In genomic region chr16:30069950-30070770, GRCm38 (mm10) we compare ENCODE assay signal across 8 mouse cellular contexts. TPM values are rescaled to one million over a fixed set of nuclear protein-coding genes. Genes with fewer than 3 reads are reported as not detected.
DNase-seq lines count a peak whose midpoint lies in the region; ATAC-seq lines count a peak whose summit lies in the region.

No protein-coding gene starts in this region.

- peak overlapping the region; percentile 97 for H3K27ac ChIP-seq in embryonic facial prominence, embryonic 11.5 days (replicated peaks; ENCODE audit: low read depth, low read length)
- H3K27ac ChIP-seq in liver, embryonic 11.5 days (ENCODE audit: low read depth, low read length) = peak overlapping the region; percentile 91
- H3K27ac ChIP-seq in stomach, embryonic 15.5 days = peak overlapping the region; percentile 99

- no peaks in the 10 kb centered on the region for H3K9me3 ChIP-seq in embryonic facial prominence, embryonic 11.5 days (replicated peaks; ENCODE audit: control insufficient read depth, low read length)
- H3K9me3 ChIP-seq in liver, embryonic 11.5 days (ENCODE audit: control insufficient read depth, low read length) = no peaks in the 10 kb centered on the region
- H3K9me3 ChIP-seq in stomach, embryonic 15.5 days = no peaks in the 10 kb centered on the region

- peaks cover 4% of the 10 kb centered on the region; the same call in 1 of the 2 replicates for H3K4me1 ChIP-seq in embryonic facial prominence, embryonic 11.5 days (ENCODE audit: control insufficient read depth, insufficient read depth, low read length)
- peaks cover 19% of the 10 kb centered on the region for H3K4me1 ChIP-seq in liver, embryonic 11.5 days (replicated peaks; ENCODE audit: control insufficient read depth, insufficient read depth, low read length)
- peaks cover 26% of the 10 kb centered on the region for H3K4me1 ChIP-seq in stomach, embryonic 15.5 days

- H3K4me2 ChIP-seq in embryonic facial prominence, embryonic 11.5 days (ENCODE audit: low read depth, low read length) = peak overlapping the region; percentile 78
- H3K4me2 ChIP-seq in liver, embryonic 11.5 days = peak overlapping the region; percentile 97
- H3K4me2 ChIP-seq in stomach, embryonic 15.5 days = peak overlapping the region; percentile 86

- H3K9ac ChIP-seq in embryonic facial prominence, embryonic 11.5 days (replicated peaks; ENCODE audit: low read length) = peak overlapping the region; percentile 66
- H3K9ac ChIP-seq in liver, embryonic 11.5 days (ENCODE audit: low read depth, low read length) = peak overlapping the region; percentile 72
- H3K9ac ChIP-seq in stomach, embryonic 15.5 days = peak overlapping the region; percentile 56

- H3K4me3 ChIP-seq in embryonic facial prominence, embryonic 11.5 days (ENCODE audit: low read depth, low read length) = peak overlapping the region; percentile 36
- peak overlapping the region; percentile 60 for H3K4me3 ChIP-seq in liver, embryonic 11.5 days (ENCODE audit: low read depth, low read length)
- peak overlapping the region; percentile 46 for H3K4me3 ChIP-seq in stomach, embryonic 15.5 days (replicated peaks)

- no peaks in the 10 kb centered on the region for H3K27me3 ChIP-seq in embryonic facial prominence, embryonic 11.5 days (ENCODE audit: control insufficient read depth, insufficient read depth, low read length)
- peaks cover 48% of the 10 kb centered on the region for H3K27me3 ChIP-seq in liver, embryonic 11.5 days (replicated peaks; ENCODE audit: control insufficient read depth, insufficient read depth, low read length)
- H3K27me3 ChIP-seq in stomach, embryonic 15.5 days (replicated peaks) = no peaks in the 10 kb centered on the region

- peak; percentile 89 for DNase-seq in ovary, adult 18-20 months (ENCODE audit: low spot score)
- no peak for DNase-seq in ovary, postnatal 10 days (ENCODE audit: low spot score)
- peak; percentile 87 for DNase-seq in embryonic facial prominence, embryonic 11.5 days (ENCODE audit: low spot score)
- DNase-seq in heart, adult 8-10 months (ENCODE audit: low spot score) = peak; percentile 75
- peak; percentile 85 to 91 for DNase-seq in kidney, adult 8-10 months
- peak; percentile 78 for DNase-seq in liver, embryonic 11.5 days (ENCODE audit: low spot score)
- peak; percentile 56 for DNase-seq in naive thymus-derived CD4-positive, alpha-beta T cell, adult 2 months (ENCODE audit: low read depth)

- no peaks in the 10 kb centered on the region for H3K36me3 ChIP-seq in embryonic facial prominence, embryonic 11.5 days (replicated peaks; ENCODE audit: control insufficient read depth, insufficient read depth, low read depth, low read length)
- H3K36me3 ChIP-seq in liver, embryonic 11.5 days (ENCODE audit: control insufficient read depth, insufficient read depth, low read length) = no peaks in the 10 kb centered on the region
- no peaks in the 10 kb centered on the region for H3K36me3 ChIP-seq in stomach, embryonic 15.5 days

- 0% methylated on average over 75 of the region's 82 CpGs for WGBS in embryonic facial prominence, embryonic 11.5 days
- WGBS in liver, embryonic 11.5 days = under 1% methylated on average over 72 of the region's 82 CpGs
- WGBS in stomach, embryonic 15.5 days = under 1% methylated on average over 61 of the region's 82 CpGs

- ATAC-seq in embryonic facial prominence, embryonic 11.5 days (replicated peaks; ENCODE audit: insufficient number of reproducible peaks, low FRiP score, low TSS enrichment, low read depth) = peak; percentile 69
- ATAC-seq in liver, embryonic 11.5 days (replicated peaks; ENCODE audit: low FRiP score) = peak; percentile 73
- ATAC-seq in stomach, embryonic 15.5 days (ENCODE audit: insufficient read depth, low FRiP score, low read depth) = peak; percentile 83

RNA-seq across cellular contexts. Expression of gene Hes1, which starts 6.0 kb away (rescaled TPM):
- 65.0 and 68.1 TPM in 2 replicates for polyA plus RNA-seq in embryonic facial prominence, embryonic 11.5 days (2014; fragmentation: Nextera tagmentation; extraction: Ambion mirVana)
- total RNA-seq in heart, adult 8-10 months (2022) = 10 to 100 TPM; 17.9 to 29.6 (median 23.7) TPM
- 22.6 and 25.3 TPM in 2 replicates for polyA plus RNA-seq in liver, embryonic 11.5 days (2014; fragmentation: Nextera tagmentation; extraction: Ambion mirVana)
- polyA plus RNA-seq in stomach, embryonic 15.5 days (2015; fragmentation: Nextera tagmentation; extraction: Ambion mirVana) = 64.4 and 67.1 TPM in 2 replicates
